Mouse (Mus musculus) megakaryocyte progenitor cell, adult 5-6 weeks (primary cell): ENCODE measurements at regions not wholly inside any gene's neighbourhood (a gene's known extent, or its start where the extent isn't known, plus 50 kb on each side); places are given as distances from the start of the nearest gene placed in this dataset.

Source experiments
- ATAC-seq: replicated peaks from 2 replicates; pipeline ENCODE4 v1.8.0; 2016; ENCODE audit warnings: mild to moderate bottlenecking, moderate TSS enrichment, inconsistent platforms; ENCODE audit not compliant: poor library complexity

GRCm38 (mm10) chr8:83837637-83838378, 62.1 kb upstream of the Adgrl1 start:
- no peak for ATAC-seq

GRCm38 (mm10) chr8:83829851-83830250, 70.1 kb upstream of the Adgrl1 start:
- no peak for ATAC-seq

GRCm38 (mm10) chr8:83824925-83825680, 74.8 kb upstream of the Adgrl1 start:
- ATAC-seq = no peak

GRCm38 (mm10) chr8:83819086-83819485, 78.0 kb upstream of the Adgre5 start:
- ATAC-seq = no peak

GRCm38 (mm10) chr8:83810651-83811050, 69.5 kb upstream of the Adgre5 start:
- ATAC-seq = no peak

DNA sequence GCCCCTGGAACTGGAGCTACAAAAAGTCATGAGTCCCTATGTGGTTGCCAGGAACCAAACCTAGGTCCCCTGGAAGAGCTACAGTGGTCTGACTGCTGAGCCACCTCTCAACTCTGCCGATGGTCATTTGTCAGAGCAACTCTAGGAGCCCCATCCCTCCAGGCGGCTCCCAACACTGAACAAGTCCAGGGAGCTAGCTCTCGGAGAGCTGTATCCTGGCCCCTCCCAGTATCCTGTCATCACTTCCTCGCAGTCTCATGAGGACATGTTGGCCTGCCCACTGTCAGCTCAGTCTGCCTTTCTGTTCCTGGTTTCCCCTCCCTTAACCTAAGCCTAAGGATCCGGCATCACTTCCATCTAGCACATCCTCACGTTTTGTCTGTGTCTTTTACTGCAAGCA, 64.5 kb upstream of the Adgre5 start:
- no peak for ATAC-seq

DNA sequence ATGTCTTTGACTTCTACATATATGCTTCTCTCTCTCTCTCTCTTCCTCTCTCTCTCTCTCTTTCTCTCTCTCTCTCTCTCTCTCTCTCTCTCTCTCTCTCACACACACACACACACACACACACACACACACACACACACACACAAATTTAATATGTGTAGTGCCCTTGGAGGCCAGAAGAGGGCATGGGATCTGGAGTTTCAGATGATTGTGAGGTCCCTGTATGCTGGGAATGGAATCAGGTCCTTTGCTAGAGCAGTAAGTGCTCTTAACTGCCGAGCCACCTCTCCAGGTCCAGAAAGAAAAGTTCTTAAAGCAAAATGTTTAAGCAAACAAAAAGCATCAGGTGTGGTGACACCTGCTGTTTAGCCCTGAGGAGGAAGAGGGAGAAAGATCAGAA, 62.2 kb upstream of the Adgre5 start:
- ATAC-seq = peak; percentile 61; the same call in 1 of the 2 replicates

- no peak for ATAC-seq
Measured at GRCm38 (mm10) chr8:83802506-83802905, 61.4 kb upstream of the Adgre5 start.

GRCm38 (mm10) chr8:83799607-83799950, 58.5 kb upstream of the Adgre5 start:
- ATAC-seq = no peak

- no peak for ATAC-seq
Measured at GRCm38 (mm10) chr8:83798881-83799606, 57.9 kb upstream of the Adgre5 start.

DNA sequence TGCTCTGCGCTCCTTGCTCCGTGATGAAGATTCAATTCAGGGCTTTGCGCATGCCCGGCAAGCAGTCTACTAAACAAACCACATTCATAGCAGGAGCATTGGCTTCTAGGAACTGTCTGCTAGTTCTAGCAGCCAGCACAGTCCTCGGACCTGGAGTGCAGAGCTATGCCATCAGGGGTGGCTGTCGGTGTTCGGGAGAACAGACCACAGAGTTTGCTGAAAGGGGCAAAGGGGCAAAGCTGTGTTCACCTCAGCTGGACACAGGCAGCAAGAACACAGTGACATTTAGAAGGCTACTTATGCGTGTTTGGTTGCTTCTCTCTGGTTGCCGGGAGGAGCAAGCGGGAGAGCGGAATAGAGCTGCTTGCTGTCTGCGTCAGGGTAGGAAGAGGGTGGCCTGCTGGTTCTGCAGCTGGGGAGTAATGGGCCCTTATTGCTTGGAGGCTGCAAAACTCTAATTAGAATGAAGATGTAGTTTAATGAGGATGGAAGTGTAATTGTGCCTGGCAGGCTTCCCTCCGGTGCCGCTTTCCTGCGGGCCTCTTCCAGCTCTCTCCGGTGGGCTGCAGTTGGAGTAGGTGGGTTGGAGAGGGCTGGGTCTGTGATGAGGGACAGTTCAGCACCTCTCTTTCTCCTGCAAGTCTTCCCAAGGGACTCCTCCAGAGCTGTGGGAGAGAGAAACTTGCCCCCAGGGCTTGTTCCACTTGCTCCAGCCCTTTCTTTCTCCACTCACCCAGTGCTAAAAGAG, 52.5 kb upstream of the Adgre5 start:
- no peak for ATAC-seq
